Mouse (Mus musculus) lung, postnatal 0 days (tissue): ENCODE data around the gene Srarp. TPM values are rescaled to one million over a fixed set of nuclear protein-coding genes. Genes with fewer than 3 reads are reported as not detected.

Source experiments
- ATAC-seq: fragments of 200-750 bp; cut with Nextera tagmentation; 2 replicates; pipeline ENCODE4 v1.8.0; 2017; ENCODE audit warnings: moderate library complexity
- DNase-seq: peaks from one replicate; pipeline ENCODE4 v3.0.0-alpha.2; 2016; ENCODE audit warnings: low spot score
- H3K27ac ChIP-seq: fragments of 300-500 bp; sonication (generic); 2 replicates; pipeline ENCODE4 v1.5.1; 2014; ENCODE audit warnings: antibody characterized with exemption, mild to moderate bottlenecking, low read length, mixed read lengths
- H3K27me3 ChIP-seq: fragments of 300-500 bp; sonication (generic); replicated peaks from 2 replicates; pipeline ENCODE4 v1.6.1; 2014; ENCODE audit warnings: low read length, mixed read lengths; ENCODE audit not compliant: insufficient read depth
- H3K36me3 ChIP-seq: fragments of 300-500 bp; sonication (generic); 2 replicates; pipeline ENCODE4 v1.6.1; 2014; ENCODE audit warnings: low read length, mixed read lengths; ENCODE audit not compliant: insufficient read depth
- H3K4me1 ChIP-seq: fragments of 300-500 bp; sonication (generic); 2 replicates; pipeline ENCODE4 v1.6.1; 2014; ENCODE audit warnings: antibody characterized with exemption, low read depth, low read length, mixed read lengths; ENCODE audit not compliant: insufficient read depth
- H3K4me2 ChIP-seq: fragments of 300-500 bp; sonication (generic); replicated peaks from 2 replicates; pipeline ENCODE4 v1.6.1; 2014; ENCODE audit warnings: low read depth, mild to moderate bottlenecking, low read length, moderate library complexity, mixed read lengths
- H3K4me3 ChIP-seq: fragments of 300-500 bp; sonication (generic); 2 replicates; pipeline ENCODE4 v1.5.1; 2014; ENCODE audit warnings: low read depth, low read length
- H3K9ac ChIP-seq: fragments of 300-500 bp; sonication (generic); replicated peaks from 2 replicates; pipeline ENCODE4 v1.6.1; 2014; ENCODE audit warnings: low read depth, mild to moderate bottlenecking
- H3K9me3 ChIP-seq: fragments of 300-500 bp; sonication (generic); 2 replicates; pipeline ENCODE4 v1.6.1; 2016; ENCODE audit warnings: low read length, mixed read lengths
- CTCF ChIP-seq: IDR thresholded peaks from 2 replicates; pipeline ENCODE4 v1.5.1; 2016; ENCODE audit warnings: antibody characterized with exemption, mild to moderate bottlenecking
- EP300 ChIP-seq: IDR thresholded peaks from 2 replicates; pipeline ENCODE4 v1.6.1; 2016; ENCODE audit warnings: antibody characterized with exemption, mild to moderate bottlenecking, control low read depth
- WGBS: fragments of 180-500 bp; shearing (Covaris S2); extraction: QIAGEN DNeasy Blood & Tissue Kit; methylation state at CpG from one replicate; pipeline ENCODE4 v1.1.7; 2014; 5-methylcytosine and 5-hydroxymethylcytosine counted together
- polyA plus RNA-seq: library from polyadenylated mRNA; unstranded; fragments of >200 nt; fragmentation: Nextera tagmentation; extraction: Ambion mirVana; gene quantifications from 2 replicates; pipeline ENCODE4 v1.2.1, GENCODE M21; 2015

Srarp gene
- polyA plus RNA-seq, 1 experiment from 2014 or later = not detected

- Histone ChIP-seq H3K9me3 (no peaks in the 10 kb centered on the region), H3K27ac (no peak overlapping the region), H3K4me3 (no peak overlapping the region), H3K36me3 (no peaks in the 10 kb centered on the region), H3K4me2 (no peak overlapping the region), H3K27me3 (no peaks in the 10 kb centered on the region), H3K4me1 (peaks cover 5% of the 10 kb centered on the region), H3K9ac (no peak overlapping the region)
- peak; percentile 75 for TF ChIP-seq CTCF
- no peak for TF ChIP-seq EP300
- ATAC-seq (no peak), DNase-seq (peak; percentile 57)
- 48% methylated on average over 9 of the region's 9 CpGs for WGBS
Observed at GRCm38 (mm10) chr4:141429847-141430246, 6.1 kb downstream of the Srarp start.

- ATAC-seq (no peak), DNase-seq (no peak)
- TF ChIP-seq EP300 (no peak), CTCF (no peak)
- H3K9ac ChIP-seq = no peak overlapping the region
- H3K9me3 ChIP-seq = no peaks in the 10 kb centered on the region
- peaks cover 5% of the 10 kb centered on the region for H3K4me1 ChIP-seq
- H3K27me3 ChIP-seq = no peaks in the 10 kb centered on the region
- no peak overlapping the region for H3K4me3 ChIP-seq
- no peaks in the 10 kb centered on the region for H3K36me3 ChIP-seq
- H3K27ac ChIP-seq = no peak overlapping the region
- H3K4me2 ChIP-seq = no peak overlapping the region
- WGBS = 78% methylated on average over 6 of the region's 6 CpGs
Observed at GRCm38 (mm10) chr4:141429381-141429780, 6.5 kb downstream of the Srarp start.

- Histone ChIP-seq H3K9ac (no peak overlapping the region), H3K9me3 (no peaks in the 10 kb centered on the region), H3K27ac (no peak overlapping the region), H3K4me1 (peaks cover 5% of the 10 kb centered on the region), H3K27me3 (no peaks in the 10 kb centered on the region), H3K4me3 (no peak overlapping the region), H3K4me2 (no peak overlapping the region), H3K36me3 (no peaks in the 10 kb centered on the region)
- TF ChIP-seq EP300 = no peak
- no peak for DNase-seq
- no peak for ATAC-seq
- WGBS = 84% methylated on average over 13 of the region's 13 CpGs
Observed at GRCm38 (mm10) chr4:141427921-141428320, 8.0 kb downstream of the Srarp start.

GRCm38 (mm10) chr4:141426796-141427745 lies 8.8 kb downstream of the Srarp start:
- Histone ChIP-seq H3K9me3 (no peaks in the 10 kb centered on the region), H3K27me3 (no peaks in the 10 kb centered on the region), H3K4me1 (peaks cover 5% of the 10 kb centered on the region), H3K27ac (no peak overlapping the region), H3K4me2 (no peak overlapping the region), H3K9ac (no peak overlapping the region), H3K4me3 (no peak overlapping the region), H3K36me3 (no peaks in the 10 kb centered on the region)
- 63% methylated on average over 10 of the region's 10 CpGs for WGBS
- no peak for ATAC-seq
- TF ChIP-seq EP300 = no peak
- no peak for TF ChIP-seq CTCF
- DNase-seq = no peak

- Histone ChIP-seq H3K27me3 (no peaks in the 10 kb centered on the region), H3K36me3 (no peaks in the 10 kb centered on the region), H3K4me1 (peaks cover 5% of the 10 kb centered on the region), H3K9ac (no peak overlapping the region; the same call in 1 of the 2 replicates), H3K27ac (peak overlapping the region; percentile 29; the same call in 1 of the 2 replicates), H3K9me3 (no peaks in the 10 kb centered on the region), H3K4me2 (peak overlapping the region; percentile 60), H3K4me3 (peak overlapping the region; percentile 32)
- peak; percentile 68 for ATAC-seq
- WGBS = 3% methylated on average over 29 of the region's 36 CpGs
- TF ChIP-seq CTCF (no peak; the same call in 1 of the 2 replicates), EP300 (no peak)
- peak; percentile 69 for DNase-seq
Observed at GRCm38 (mm10) chr4:141425484-141426479, 10.1 kb downstream of the Srarp start.
